Mouse (Mus musculus): ENCODE measurements around the gene Sox6. TPM values are rescaled to one million over a fixed set of nuclear protein-coding genes. Genes with fewer than 3 reads are reported as not detected.

The Sox6 gene
- total and polyA plus RNA-seq, 3 experiments: 0.09 to 1.3 (median 0.90) TPM

- no peaks in the 10 kb centered on the region for H3K36me3 ChIP-seq (replicated peaks in 1 of 2; ENCODE audit: control insufficient read depth in 1 of 2, insufficient read depth in 1 of 2, low read length in 1 of 2)
- no peak overlapping the region for H3K27ac ChIP-seq (ENCODE audit: insufficient read depth, low read depth)
- dilution Hi-C loops (cut with MboI; ENCODE audit: extremely low pct_ligation_motif_present, extremely low pct_unique_long_range_greater_than_20kb, low sequenced_read_pairs): no loop called here
- H3K79me2 ChIP-seq (replicated peaks; ENCODE audit: control insufficient read depth, extremely low read depth, insufficient read depth, poor library complexity, severe bottlenecking): no peaks in the 10 kb centered on the region
- no peak for DNase-seq (ENCODE audit: extremely low read depth)
- no peaks in the 10 kb centered on the region for H3K27me3 ChIP-seq (replicated peaks)
- no peak overlapping the region for H3K4me3 ChIP-seq (replicated peaks in 1 of 3; ENCODE audit: low read depth in 2 of 3, low read length in 2 of 3, poor library complexity in 1 of 3)
- H3K9me3 ChIP-seq (replicated peaks; ENCODE audit: low read length): no peaks in the 10 kb centered on the region
- H3K9ac ChIP-seq (ENCODE audit: insufficient read depth, low read depth): no peak overlapping the region
- in situ Hi-C loops (cut with MboI; ENCODE audit: low pct_ligation_motif_present, low pct_unique_long_range_greater_than_20kb, low sequenced_read_pairs): no loop called here
- H3K4me2 ChIP-seq (ENCODE audit: insufficient read depth, low read depth, poor library complexity, severe bottlenecking): no peak overlapping the region
- H3K4me1 ChIP-seq (ENCODE audit: control insufficient read depth in 1 of 2, insufficient read depth in 2 of 2): peaks cover 0 to 6% of the 10 kb centered on the region in 2 experiments; a peak in 1 of 4 replicates
- TF ChIP-seq ZMIZ1 (IDR thresholded peaks at IDR 0.05; ENCODE audit: low read depth, low read length): no peak
- TF ChIP-seq MAX (IDR thresholded peaks at IDR 0.05; ENCODE audit: low read length): no peak
- TF ChIP-seq POLR2A (IDR thresholded peaks at IDR 0.05; ENCODE audit: low read depth, low read length): no peak
Observed at GRCm38 (mm10) chr7:115476881-115477665, 561.5 kb downstream of the Sox6 start.

- Histone ChIP-seq H3K9me3 (replicated peaks; ENCODE audit: low read length) (no peaks in the 10 kb centered on the region), H3K9ac (ENCODE audit: insufficient read depth, low read depth) (no peak overlapping the region), H3K4me2 (ENCODE audit: insufficient read depth, low read depth, poor library complexity, severe bottlenecking) (no peak overlapping the region), H3K27me3 (replicated peaks) (no peaks in the 10 kb centered on the region), H3K4me3 (replicated peaks in 1 of 3; ENCODE audit: low read depth in 2 of 3, low read length in 2 of 3, poor library complexity in 1 of 3) (no peak overlapping the region), H3K27ac (ENCODE audit: insufficient read depth, low read depth) (no peak overlapping the region), H3K79me2 (replicated peaks; ENCODE audit: control insufficient read depth, extremely low read depth, insufficient read depth, poor library complexity, severe bottlenecking) (no peaks in the 10 kb centered on the region), H3K36me3 (replicated peaks in 1 of 2; ENCODE audit: control insufficient read depth in 1 of 2, insufficient read depth in 1 of 2, low read length in 1 of 2) (no peaks in the 10 kb centered on the region), H3K4me1 (ENCODE audit: control insufficient read depth in 1 of 2, insufficient read depth in 2 of 2) (peaks cover 0 to 6% of the 10 kb centered on the region in 2 experiments; a peak in 1 of 4 replicates)
- dilution Hi-C loops (cut with MboI; ENCODE audit: extremely low pct_ligation_motif_present, extremely low pct_unique_long_range_greater_than_20kb, low sequenced_read_pairs) (no loop called here), in situ Hi-C loops (cut with MboI; ENCODE audit: low pct_ligation_motif_present, low pct_unique_long_range_greater_than_20kb, low sequenced_read_pairs) (no loop called here)
- DNase-seq (ENCODE audit: extremely low read depth): no peak
- no peak for TF ChIP-seq ZC3H11A (IDR thresholded peaks at IDR 0.05; ENCODE audit: low read depth, low read length)
- TF ChIP-seq NELFE (IDR thresholded peaks at IDR 0.05; ENCODE audit: low read depth, low read length): no peak
- no peak for TF ChIP-seq CTCF (conservative IDR thresholded peaks at IDR 0.05 in 1 of 2, IDR thresholded peaks at IDR 0.05 in 1 of 2; ENCODE audit: low read depth in 2 of 2, low read length in 2 of 2)
- TF ChIP-seq SMC3 (IDR thresholded peaks at IDR 0.05; ENCODE audit: low read depth, low read length): no peak
- no peak for TF ChIP-seq KAT2A (IDR thresholded peaks at IDR 0.05; ENCODE audit: insufficient replicate concordance, low read length)
- no peak for TF ChIP-seq ZKSCAN1 (IDR thresholded peaks at IDR 0.05; ENCODE audit: borderline replicate concordance, low read depth, low read length)
- no peak for TF ChIP-seq RAD21 (IDR thresholded peaks at IDR 0.05; ENCODE audit: low read depth, low read length)
- no peak for TF ChIP-seq GABPA (IDR thresholded peaks at IDR 0.05; ENCODE audit: insufficient replicate concordance, low read depth, low read length)
Observed at GRCm38 (mm10) chr7:115475176-115475575, 563.4 kb downstream of the Sox6 start.

DNA sequence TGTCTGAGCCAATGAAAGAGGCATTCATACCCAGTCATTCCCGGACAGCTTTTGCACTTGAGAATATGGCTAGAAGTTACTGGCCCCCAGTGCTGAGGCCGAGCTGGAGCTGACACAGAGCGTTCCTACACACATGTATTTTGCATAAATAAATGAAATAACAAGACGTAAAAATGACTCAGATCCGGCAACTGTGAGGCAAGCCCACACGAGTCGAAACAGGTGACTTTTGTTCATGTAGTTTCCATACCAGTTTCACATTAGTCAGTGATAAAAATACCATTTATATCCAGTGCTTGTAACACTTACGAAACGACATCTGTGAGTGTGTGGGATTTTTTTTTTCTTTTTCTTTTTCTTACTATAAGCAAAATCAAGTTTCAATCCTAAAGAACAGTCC is 564.5 kb downstream of the Sox6 start:
- no peaks in the 10 kb centered on the region for H3K9me3 ChIP-seq (replicated peaks; ENCODE audit: low read length)
- peaks cover 0 to 6% of the 10 kb centered on the region in 2 experiments; a peak in 1 of 4 replicates for H3K4me1 ChIP-seq (ENCODE audit: control insufficient read depth in 1 of 2, insufficient read depth in 2 of 2)
- no peak for TF ChIP-seq USF1 (IDR thresholded peaks at IDR 0.05; ENCODE audit: low read depth, low read length)
- TF ChIP-seq ETS1 (conservative IDR thresholded peaks at IDR 0.05; ENCODE audit: low read depth, low read length): peak; percentile 90
- TF ChIP-seq MAFK (IDR thresholded peaks at IDR 0.05; ENCODE audit: insufficient replicate concordance, low read length): no peak
- no peak for TF ChIP-seq GABPA (IDR thresholded peaks at IDR 0.05; ENCODE audit: insufficient replicate concordance, low read depth, low read length)
- TF ChIP-seq ELF1 (IDR thresholded peaks at IDR 0.05; ENCODE audit: low read depth, low read length): no peak
- TF ChIP-seq NRF1 (IDR thresholded peaks at IDR 0.05; ENCODE audit: low read depth, low read length): no peak
- no peak for TF ChIP-seq E2F4 (IDR thresholded peaks at IDR 0.05; ENCODE audit: insufficient replicate concordance, low read depth, low read length)
- TF ChIP-seq SIN3A (IDR thresholded peaks at IDR 0.05; ENCODE audit: low read length): no peak
- TF ChIP-seq TBP (conservative IDR thresholded peaks at IDR 0.05; ENCODE audit: low read depth, low read length): no peak
- TF ChIP-seq MEF2A (IDR thresholded peaks at IDR 0.05; ENCODE audit: borderline replicate concordance, low read depth, low read length): peak; percentile 88
- no peak for TF ChIP-seq CHD2 (IDR thresholded peaks at IDR 0.05; ENCODE audit: low read length)
- TF ChIP-seq HCFC1 (IDR thresholded peaks at IDR 0.05; ENCODE audit: low read depth, low read length): no peak
- TF ChIP-seq RCOR1 (conservative IDR thresholded peaks at IDR 0.05; ENCODE audit: low read depth, low read length): 0 out of 2 replicates have a peak, but pooled peaks have one; percentile 54
- TF ChIP-seq MAX (IDR thresholded peaks at IDR 0.05; ENCODE audit: low read length): no peak
- no peak for TF ChIP-seq MYC (IDR thresholded peaks at IDR 0.05; ENCODE audit: low read depth, low read length)
- TF ChIP-seq JUND (conservative IDR thresholded peaks at IDR 0.05; ENCODE audit: low read depth, low read length): peak; percentile 70

More for the DNA sequence above, 564.5 kb downstream of the Sox6 start:
- no peak overlapping the region for H3K4me3 ChIP-seq (replicated peaks in 1 of 3; ENCODE audit: low read depth in 2 of 3, low read length in 2 of 3, poor library complexity in 1 of 3)
- DNase-seq (ENCODE audit: extremely low read depth): peak; percentile 53
- in situ Hi-C loops (cut with MboI; ENCODE audit: low pct_ligation_motif_present, low pct_unique_long_range_greater_than_20kb, low sequenced_read_pairs) (no loop called here), dilution Hi-C loops (cut with MboI; ENCODE audit: extremely low pct_ligation_motif_present, extremely low pct_unique_long_range_greater_than_20kb, low sequenced_read_pairs) (no loop called here)
- no peaks in the 10 kb centered on the region for H3K36me3 ChIP-seq (replicated peaks in 1 of 2; ENCODE audit: control insufficient read depth in 1 of 2, insufficient read depth in 1 of 2, low read length in 1 of 2)
- no peak overlapping the region for H3K4me2 ChIP-seq (ENCODE audit: insufficient read depth, low read depth, poor library complexity, severe bottlenecking)
- no peaks in the 10 kb centered on the region for H3K79me2 ChIP-seq (replicated peaks; ENCODE audit: control insufficient read depth, extremely low read depth, insufficient read depth, poor library complexity, severe bottlenecking)
- no peak overlapping the region for H3K9ac ChIP-seq (ENCODE audit: insufficient read depth, low read depth)
- H3K27me3 ChIP-seq (replicated peaks): no peaks in the 10 kb centered on the region
- no peak overlapping the region for H3K27ac ChIP-seq (ENCODE audit: insufficient read depth, low read depth)
